Mouse (Mus musculus) splenic B cell, adult 2 months (primary cell): ENCODE measurements around the gene Alg14.
A peak's percentile ranks its signal among the peaks of the same experiment; 100 is the strongest.

Experiments used
- DNase-seq: peaks from one replicate; pipeline ENCODE4 v3.0.0-alpha.2; 2011; ENCODE audit warnings: low read depth, low spot score
- H3K27me3 ChIP-seq: 2 replicates; pipeline ENCODE4 v1.6.1; 2012; ENCODE audit warnings: mild to moderate bottlenecking, low read length, moderate library complexity, mixed read lengths; ENCODE audit not compliant: control insufficient read depth, poor library complexity, insufficient read depth, severe bottlenecking
- H3K36me3 ChIP-seq: 2 replicates; pipeline ENCODE4 v1.6.1; 2012; ENCODE audit warnings: mild to moderate bottlenecking, low read length, moderate library complexity, mixed read lengths; ENCODE audit not compliant: control insufficient read depth, poor library complexity, insufficient read depth, severe bottlenecking

Alg14 gene

GRCm38 (mm10) chr3:121291560-121292258 lies at the start of gene Alg14:
Gene Alg14 (plus strand): TSS chr3:121291773.
- peak; percentile 98 for DNase-seq
- Histone ChIP-seq H3K36me3 (no peaks in the 10 kb centered on the region), H3K27me3 (no peaks in the 10 kb centered on the region)

GRCm38 (mm10) chr3:121242111-121242936 lies 49.2 kb upstream of the Alg14 start:
- H3K36me3 ChIP-seq = no peaks in the 10 kb centered on the region
- no peaks in the 10 kb centered on the region for H3K27me3 ChIP-seq
- DNase-seq = no peak

- H3K36me3 ChIP-seq = no peaks in the 10 kb centered on the region
- H3K27me3 ChIP-seq = no peaks in the 10 kb centered on the region
- DNase-seq = peak; percentile 75
These were observed 48.6 kb upstream of the Alg14 start for GRCm38 (mm10) chr3:121242941-121243340.

- Histone ChIP-seq H3K27me3 (no peaks in the 10 kb centered on the region), H3K36me3 (no peaks in the 10 kb centered on the region)
- no peak for DNase-seq
These were observed 41.5 kb upstream of the Alg14 start for GRCm38 (mm10) chr3:121250048-121250447.

DNA sequence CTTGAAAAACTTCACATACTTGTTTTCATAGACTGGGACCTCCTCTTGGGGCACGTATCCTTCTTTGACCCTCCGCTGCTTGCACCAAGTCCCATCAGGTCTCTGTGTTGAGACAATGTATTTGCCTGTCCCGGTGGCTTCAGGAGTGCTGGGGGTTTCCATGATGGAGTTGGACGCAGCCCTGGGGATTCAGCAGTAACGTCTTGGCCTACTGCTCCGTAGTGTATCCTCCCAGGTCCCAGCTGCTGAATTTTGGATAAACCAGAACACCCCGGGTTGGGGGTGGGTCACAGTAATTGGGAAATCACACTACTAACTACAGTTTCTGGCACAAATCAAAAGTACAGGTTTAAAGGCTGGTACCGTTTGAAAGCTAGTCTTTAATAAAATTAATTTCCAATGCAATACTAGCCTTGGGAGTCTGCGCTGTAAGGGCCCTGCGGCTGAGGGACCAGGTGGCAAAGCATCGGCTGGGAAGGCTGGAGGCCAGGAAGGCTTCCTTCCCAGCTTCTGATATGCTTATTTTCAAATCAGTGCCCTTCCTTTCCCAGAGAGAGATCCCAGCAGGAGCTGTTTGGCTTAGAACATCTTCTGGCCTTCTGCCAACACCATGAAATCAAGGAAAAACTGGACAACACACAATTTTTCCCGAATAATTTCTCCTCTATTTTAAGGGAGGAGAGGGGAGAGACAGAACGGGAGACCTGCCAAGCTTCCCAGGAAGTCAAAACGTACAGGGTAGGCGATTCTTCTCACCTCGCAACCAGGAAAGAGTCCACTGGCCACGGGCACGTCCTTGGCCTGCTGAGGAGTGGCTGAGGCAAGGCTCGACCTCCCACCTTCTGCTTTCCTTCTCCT lies 40.8 kb upstream of the Alg14 start:
- Histone ChIP-seq H3K27me3 (no peaks in the 10 kb centered on the region), H3K36me3 (no peaks in the 10 kb centered on the region)
- DNase-seq = no peak

DNA sequence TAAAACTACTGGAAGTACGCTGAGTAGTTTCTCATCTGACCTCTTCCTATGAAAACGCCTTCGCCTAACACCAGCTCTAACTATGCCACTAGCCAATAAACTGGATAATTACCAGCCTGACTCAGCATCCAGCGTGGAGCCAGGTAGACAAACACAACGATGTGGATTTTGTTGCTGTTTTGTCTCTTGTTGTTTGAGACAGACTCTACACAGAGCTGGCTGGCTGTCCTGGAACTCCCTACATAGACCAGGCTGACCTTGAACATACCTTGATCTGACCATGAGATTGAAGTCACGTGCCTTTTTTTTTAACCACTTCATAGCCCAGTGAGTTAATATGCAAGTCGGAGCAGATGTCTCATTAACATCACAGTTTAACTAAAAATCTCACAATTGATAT lies 36.1 kb upstream of the Alg14 start:
- DNase-seq = no peak
- H3K36me3 ChIP-seq = no peaks in the 10 kb centered on the region
- no peaks in the 10 kb centered on the region for H3K27me3 ChIP-seq

DNA sequence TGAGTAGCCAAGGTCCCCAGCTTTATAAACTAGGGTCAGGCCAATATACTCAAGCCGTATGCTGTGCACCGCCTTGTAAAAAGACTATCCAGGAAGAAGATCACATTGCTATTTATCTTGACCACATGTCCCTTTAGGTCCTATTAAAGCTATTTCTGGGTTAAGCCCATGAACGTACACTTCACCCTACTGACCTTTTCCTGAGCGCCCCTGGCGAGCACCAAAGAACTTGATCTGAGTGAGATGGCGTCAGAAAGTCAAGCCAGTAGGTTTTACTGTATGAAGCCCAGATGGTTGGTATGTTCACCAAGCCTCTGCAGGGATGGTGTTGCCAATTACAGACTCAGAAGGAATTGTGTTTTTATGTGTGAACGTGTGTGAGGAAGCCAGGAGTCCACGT lies 35.4 kb upstream of the Alg14 start:
- DNase-seq = no peak
- Histone ChIP-seq H3K36me3 (no peaks in the 10 kb centered on the region), H3K27me3 (0 out of 2 replicates have a peak, but pooled peaks cover under 1% of the 10 kb centered on the region)

DNA sequence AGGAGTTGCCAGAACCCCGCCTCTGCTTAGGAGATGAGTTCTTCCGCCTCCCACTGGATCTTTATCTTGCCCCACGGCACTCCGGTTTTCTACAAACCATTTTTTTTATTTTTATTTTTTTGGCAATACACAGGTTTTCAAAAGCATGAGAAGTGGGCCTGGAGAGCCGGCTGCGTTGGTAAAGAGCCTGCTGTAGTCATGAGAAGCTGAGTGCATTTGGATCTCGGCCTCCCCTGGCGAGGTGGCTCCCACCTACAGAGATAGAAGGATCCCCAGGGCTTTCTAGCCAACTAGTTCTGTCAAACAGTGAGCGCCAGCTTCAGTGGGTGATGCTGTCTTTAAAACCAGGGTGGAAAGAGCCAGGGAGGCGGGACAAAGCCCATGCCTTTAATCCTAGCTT lies 34.2 kb upstream of the Alg14 start:
- no peak for DNase-seq
- no peaks in the 10 kb centered on the region for H3K36me3 ChIP-seq
- H3K27me3 ChIP-seq = peaks cover 3% of the 10 kb centered on the region; the same call in 1 of the 2 replicates

- Histone ChIP-seq H3K27me3 (peaks cover 3% of the 10 kb centered on the region; the same call in 1 of the 2 replicates), H3K36me3 (no peaks in the 10 kb centered on the region)
- no peak for DNase-seq
These were observed 32.8 kb upstream of the Alg14 start for GRCm38 (mm10) chr3:121258521-121259478.

DNA sequence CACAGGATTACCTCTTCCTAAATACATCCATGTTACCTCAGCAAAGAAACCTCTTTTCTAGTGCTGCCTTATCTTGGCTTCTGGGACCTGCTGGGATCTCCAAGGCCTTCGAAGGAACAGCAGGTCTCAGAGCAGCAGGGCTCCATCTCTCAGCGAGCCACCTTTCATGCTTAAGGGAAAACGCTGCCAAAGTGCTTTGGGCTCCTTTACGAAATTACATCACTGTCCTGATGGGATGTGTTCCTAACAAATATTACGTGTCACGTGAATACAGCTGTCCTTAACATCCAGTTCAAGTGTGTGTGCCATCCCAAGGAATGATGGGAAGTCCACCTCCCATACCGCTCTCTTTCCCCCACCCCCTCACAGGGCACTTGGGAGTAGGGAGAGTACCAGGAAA lies 31.5 kb upstream of the Alg14 start:
- H3K27me3 ChIP-seq = peaks cover 3% of the 10 kb centered on the region; the same call in 1 of the 2 replicates
- no peak for DNase-seq
- H3K36me3 ChIP-seq = no peaks in the 10 kb centered on the region

DNA sequence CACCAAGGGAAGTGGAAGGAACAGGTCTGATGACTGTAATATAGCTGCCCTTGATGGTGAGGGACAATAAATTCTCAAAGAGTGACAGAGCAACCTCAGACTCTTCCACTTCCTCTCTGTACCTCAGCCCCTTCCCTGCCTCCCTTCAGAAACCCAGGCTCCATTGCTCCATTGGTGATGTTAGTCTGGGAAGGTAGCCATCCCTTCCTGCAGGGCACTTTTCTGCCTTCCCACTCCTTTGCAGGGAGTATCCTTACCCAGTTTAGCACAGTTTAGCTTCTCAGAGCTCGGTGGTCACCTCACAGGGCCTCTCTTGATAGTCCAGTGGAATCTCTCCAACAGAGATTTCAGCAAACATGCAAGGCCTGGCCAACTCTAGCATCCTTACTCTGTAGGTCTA lies 30.7 kb upstream of the Alg14 start:
- H3K27me3 ChIP-seq = peaks cover 3% of the 10 kb centered on the region; the same call in 1 of the 2 replicates
- H3K36me3 ChIP-seq = no peaks in the 10 kb centered on the region
- DNase-seq = no peak

GRCm38 (mm10) chr3:121261251-121261650 lies 30.3 kb upstream of the Alg14 start:
- H3K36me3 ChIP-seq = no peaks in the 10 kb centered on the region
- no peak for DNase-seq
- H3K27me3 ChIP-seq = peaks cover 3% of the 10 kb centered on the region; the same call in 1 of the 2 replicates

DNA sequence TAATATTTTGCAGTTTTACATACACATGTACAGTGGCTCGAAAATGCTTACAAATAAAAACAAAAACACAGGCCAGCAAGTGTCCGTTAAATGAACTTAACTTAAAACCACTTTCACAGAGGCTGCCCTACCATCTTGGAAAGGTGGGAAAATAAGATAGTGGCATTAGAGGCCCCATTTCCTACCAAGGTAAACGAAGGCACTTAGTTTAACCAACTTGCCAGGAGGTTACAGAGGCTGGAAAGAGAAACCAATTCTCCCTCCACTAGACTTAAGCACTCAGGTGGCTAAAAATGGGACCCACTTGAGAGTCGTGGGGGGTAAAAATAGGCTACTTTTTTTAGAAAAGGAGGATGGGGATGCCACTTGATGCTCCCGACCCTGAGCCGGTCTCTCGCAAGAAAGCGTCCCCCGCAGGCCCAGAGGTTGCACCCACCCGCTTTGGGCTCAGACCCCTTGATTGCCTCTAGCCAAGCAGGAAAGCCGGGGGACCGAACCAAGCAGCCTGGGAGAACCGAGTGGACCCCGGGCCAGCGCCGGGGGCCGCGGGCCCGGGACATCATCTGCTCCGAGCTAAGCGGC lies 29.5 kb upstream of the Alg14 start:
- no peaks in the 10 kb centered on the region for H3K36me3 ChIP-seq
- no peak for DNase-seq

More for the DNA sequence above, 29.5 kb upstream of the Alg14 start:
- H3K27me3 ChIP-seq = peaks cover 3% of the 10 kb centered on the region; the same call in 1 of the 2 replicates
